Mouse (Mus musculus): Measurements from ENCODE around the gene Rab40b. TPM values are rescaled to one million over a fixed set of nuclear protein-coding genes. Genes with fewer than 3 reads are reported as not detected.

Rab40b gene
- total RNA-seq (2021) = 1 to 10 TPM; 5.6 to 6.7 TPM
- long read RNA-seq, experiment 1, transcript Rab40b-201 (6 exons, 1,861 nt) = major isoform, 10 of 14 reads
- long read RNA-seq, experiment 1, partial matches to known transcripts = 0 of 14 reads
- long read RNA-seq, experiment 1, other reads (novel, unspliced or antisense) = 4 of 14 reads
- long read RNA-seq, experiment 2, partial matches to known transcripts = 0 of 3 reads
- long read RNA-seq, experiment 2, other reads (novel, unspliced or antisense) = 0 of 3 reads

- DNase-seq = peak; percentile 94 to 95
Observed at GRCm38 (mm10) chr11:121387750-121388553, at the start of gene Rab40b. Gene Rab40b, minus strand, starts transcription at chr11:121388251.

- DNase-seq = no peak
Observed at GRCm38 (mm10) chr11:121437236-121437635, 49.2 kb upstream of the Rab40b start.

GRCm38 (mm10) chr11:121434156-121435155, 46.4 kb upstream of the Rab40b start, which contains the start of gene Fn3k:
Gene Fn3k, plus strand, starts transcription at chr11:121434913.
- DNase-seq = peak; percentile 95 to 98

GRCm38 (mm10) chr11:121433397-121433796, 45.3 kb upstream of the Rab40b start:
- no peak for DNase-seq

GRCm38 (mm10) chr11:121421553-121422173, 33.6 kb upstream of the Rab40b start:
- peak; percentile 33 to 47 for DNase-seq

GRCm38 (mm10) chr11:121420830-121421552, 32.9 kb upstream of the Rab40b start, which contains the start of gene Fn3krp:
Gene Fn3krp, plus strand, starts transcription at chr11:121421401.
- peak; percentile 99 for DNase-seq

- no peak for DNase-seq
Observed at GRCm38 (mm10) chr11:121420379-121420778, 32.3 kb upstream of the Rab40b start.

GRCm38 (mm10) chr11:121418932-121419331, 30.9 kb upstream of the Rab40b start:
- no peak for DNase-seq

- no peak for DNase-seq
Observed at GRCm38 (mm10) chr11:121417971-121418370, 29.9 kb upstream of the Rab40b start.

- no peak for DNase-seq
Observed at GRCm38 (mm10) chr11:121415351-121415750, 27.3 kb upstream of the Rab40b start.

- DNase-seq = no peak
Observed at GRCm38 (mm10) chr11:121414762-121415161, 26.7 kb upstream of the Rab40b start.

GRCm38 (mm10) chr11:121407366-121408155, 19.5 kb upstream of the Rab40b start:
- DNase-seq = no peak

GRCm38 (mm10) chr11:121392405-121392804, 4.4 kb upstream of the Rab40b start:
- DNase-seq = no peak

- DNase-seq = no peak
Observed at GRCm38 (mm10) chr11:121390793-121391192, 2.7 kb upstream of the Rab40b start.

- DNase-seq = no peak
Observed at GRCm38 (mm10) chr11:121388554-121388945, 499 bp upstream of the Rab40b start.

GRCm38 (mm10) chr11:121380294-121380693, 7.8 kb downstream of the Rab40b start:
- DNase-seq = no peak

- no peak for DNase-seq
Observed at GRCm38 (mm10) chr11:121378644-121379043, 9.4 kb downstream of the Rab40b start.

GRCm38 (mm10) chr11:121373305-121373704, 14.7 kb downstream of the Rab40b start:
- DNase-seq = no peak

GRCm38 (mm10) chr11:121370337-121370994, 17.6 kb downstream of the Rab40b start:
- no peak for DNase-seq

Data from adrenal gland, postnatal 36 days (tissue).